Mouse (Mus musculus) fibroblast of lung, adult 2 months (primary cell): ENCODE measurements around the gene Rbm4.

Experiments
- DNase-seq: peaks from one replicate; pipeline ENCODE4 v3.0.0-alpha.2; 2011; ENCODE audit warnings: low read depth

The Rbm4 gene

DNA sequence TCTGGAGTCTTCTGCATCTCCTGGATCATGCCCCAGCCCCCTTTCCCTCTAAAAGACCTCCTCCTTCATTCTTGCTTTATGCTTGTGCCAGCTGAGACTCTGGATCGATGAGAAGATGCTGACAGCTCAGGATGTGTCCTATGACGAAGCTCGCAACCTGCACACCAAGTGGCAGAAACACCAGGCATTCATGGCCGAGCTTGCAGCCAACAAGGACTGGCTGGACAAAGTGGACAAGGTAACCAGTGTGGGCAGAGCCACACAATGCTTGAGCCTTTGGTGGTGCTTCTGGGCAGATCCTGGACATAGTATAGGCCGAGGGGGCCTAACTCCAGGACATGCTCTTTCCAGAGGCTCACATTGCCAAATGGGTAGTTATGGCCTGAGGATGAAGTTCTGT lies 53.9 kb downstream of the Rbm4 start:
- DNase-seq, result no peak

DNA sequence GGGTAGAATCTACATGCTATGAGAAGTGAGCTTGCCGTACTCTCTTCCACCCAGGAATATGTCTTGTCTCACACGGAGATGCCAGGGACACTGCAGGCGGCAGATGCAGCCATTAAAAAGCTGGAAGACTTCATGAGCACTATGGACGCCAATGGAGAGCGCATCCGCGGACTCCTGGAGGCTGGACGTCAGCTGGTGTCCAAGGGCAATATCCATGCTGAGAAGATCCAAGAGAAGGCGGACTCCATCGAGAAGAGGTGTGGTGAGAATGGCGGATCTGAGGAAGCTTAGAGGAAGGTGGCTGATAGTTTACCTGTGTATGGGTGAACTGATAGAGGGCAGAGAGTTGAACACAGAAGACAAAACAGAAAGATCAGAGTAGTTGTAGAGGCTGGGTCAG lies 54.6 kb downstream of the Rbm4 start:
- DNase-seq, result no peak

DNA sequence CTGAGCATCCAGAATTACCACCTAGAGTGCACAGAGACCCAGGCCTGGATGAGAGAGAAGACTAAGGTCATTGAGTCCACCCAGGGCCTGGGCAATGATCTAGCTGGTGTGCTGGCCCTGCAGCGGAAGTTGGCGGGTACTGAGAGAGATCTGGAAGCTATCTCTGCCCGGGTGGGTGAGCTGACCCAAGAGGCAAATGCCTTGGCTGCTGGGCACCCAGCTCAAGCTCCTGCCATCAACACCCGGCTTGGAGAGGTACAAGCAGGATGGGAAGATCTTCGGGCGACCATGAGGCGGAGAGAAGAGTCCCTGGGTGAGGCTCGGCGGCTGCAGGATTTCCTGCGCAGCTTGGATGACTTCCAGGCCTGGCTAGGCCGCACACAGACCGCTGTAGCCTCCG lies 55.8 kb downstream of the Rbm4 start:
- DNase-seq, result no peak
